Mouse (Mus musculus) lung, adult 2 months (tissue): ENCODE measurements around the gene Sycn.

ENCODE experiments used
- CTCF ChIP-seq: fragments of 200-500 bp; IDR thresholded peaks from 2 replicates; pipeline ENCODE4 v1.5.1; 2011; ENCODE audit warnings: mild to moderate bottlenecking, low read length, control low read depth; ENCODE audit not compliant: insufficient read depth
- POLR2A ChIP-seq: fragments of 200-500 bp; IDR thresholded peaks from 2 replicates; pipeline ENCODE4 v1.6.1; 2011; ENCODE audit warnings: low read depth, mild to moderate bottlenecking, control low read depth, low read length, borderline replicate concordance; ENCODE audit errors: extremely low read depth

- TF ChIP-seq CTCF (no peak), POLR2A (no peak)
Observed at GRCm38 (mm10) chr7:28587644-28588043, 47.0 kb downstream of the Sycn start.
